Mouse (Mus musculus) MEL-GATA-1-ER (cell line): ENCODE measurements around the gene Sbk2.

Experiments
- DNase-seq: peaks from one replicate; pipeline ENCODE4 v3.0.0-alpha.2; 2012; ENCODE audit warnings: low read depth; ENCODE audit errors: extremely low read depth

Gene Sbk2

GRCm38 (mm10) chr7:4895186-4895585, 69.0 kb downstream of the Sbk2 start:
- no peak for DNase-seq
